Mouse (Mus musculus) forebrain, embryonic 13.5 days (tissue): ENCODE results near the gene Pcgf5. TPM values are rescaled to one million over a fixed set of nuclear protein-coding genes. Genes with fewer than 3 reads are reported as not detected.

Source experiments
- ATAC-seq: fragments of 200-750 bp; cut with Nextera tagmentation; 2 replicates; pipeline ENCODE4 v1.8.0; 2017
- H3K27ac ChIP-seq: fragments of 300-500 bp; sonication (generic); 2 replicates; pipeline ENCODE4 v1.5.1; 2015; ENCODE audit warnings: inconsistent platforms, mild to moderate bottlenecking, moderate library complexity
- H3K27me3 ChIP-seq: fragments of 300-500 bp; sonication (generic); 2 replicates; pipeline ENCODE4 v1.6.1; 2015; ENCODE audit warnings: mild to moderate bottlenecking, inconsistent platforms
- H3K36me3 ChIP-seq: fragments of 300-500 bp; sonication (generic); 2 replicates; pipeline ENCODE4 v1.6.1; 2015; ENCODE audit warnings: mild to moderate bottlenecking, inconsistent platforms; ENCODE audit not compliant: poor library complexity, severe bottlenecking
- H3K4me1 ChIP-seq: fragments of 300-500 bp; sonication (generic); 2 replicates; pipeline ENCODE4 v1.6.1; 2015; ENCODE audit warnings: inconsistent platforms
- H3K4me2 ChIP-seq: fragments of 300-500 bp; sonication (generic); 2 replicates; pipeline ENCODE4 v1.6.1; 2015; ENCODE audit warnings: inconsistent platforms, mild to moderate bottlenecking, moderate library complexity
- H3K4me3 ChIP-seq: fragments of 300-500 bp; sonication (generic); 2 replicates; pipeline ENCODE4 v1.5.1; 2015; ENCODE audit warnings: mild to moderate bottlenecking, inconsistent platforms
- H3K9ac ChIP-seq: fragments of 300-500 bp; sonication (generic); 2 replicates; pipeline ENCODE4 v1.6.1; 2015; ENCODE audit warnings: mild to moderate bottlenecking, inconsistent platforms
- H3K9me3 ChIP-seq: fragments of 300-500 bp; sonication (generic); replicated peaks from 2 replicates; pipeline ENCODE4 v1.6.1; 2016; ENCODE audit warnings: inconsistent platforms
- WGBS: fragments of 180-500 bp; shearing (Covaris S2); methylation state at CpG from one replicate; pipeline ENCODE4 v1.1.7; 2015; 5-methylcytosine and 5-hydroxymethylcytosine counted together
- polyA plus RNA-seq: library from polyadenylated mRNA; unstranded; fragments of >200 nt; fragmentation: Nextera tagmentation; extraction: Ambion mirVana; gene quantifications from 2 replicates; pipeline ENCODE4 v1.2.1, GENCODE M21; 2015

Pcgf5 gene
- polyA plus RNA-seq, 1 experiment from 2014 or later, result 25.2 TPM

GRCm38 (mm10) chr19:36497744-36498143 is 149.6 kb downstream of the Pcgf5 start:
- Histone ChIP-seq H3K36me3 (no peaks in the 10 kb centered on the region), H3K4me1 (no peaks in the 10 kb centered on the region), H3K9ac (no peak overlapping the region), H3K4me2 (no peak overlapping the region), H3K27me3 (no peaks in the 10 kb centered on the region), H3K4me3 (no peak overlapping the region), H3K9me3 (no peaks in the 10 kb centered on the region), H3K27ac (no peak overlapping the region)
- WGBS, result 75% methylated on average over 5 of the region's 5 CpGs
- ATAC-seq, result no peak

- WGBS, result 97% methylated on average over 2 of the region's 2 CpGs
- 0 out of 2 replicates have a peak, but pooled peaks cover 7% of the 10 kb centered on the region for H3K4me1 ChIP-seq
- no peak for ATAC-seq
- no peak overlapping the region for H3K4me3 ChIP-seq
- no peaks in the 10 kb centered on the region for H3K36me3 ChIP-seq
- no peaks in the 10 kb centered on the region for H3K9me3 ChIP-seq
- H3K4me2 ChIP-seq, result no peak overlapping the region
- H3K27me3 ChIP-seq, result no peaks in the 10 kb centered on the region
- H3K27ac ChIP-seq, result no peak overlapping the region
- H3K9ac ChIP-seq, result no peak overlapping the region
Measured at GRCm38 (mm10) chr19:36504716-36505115, 156.6 kb downstream of the Pcgf5 start.

Other genes starting within 250 kb of the Pcgf5 start
- 0.15 TPM in 1 of 2 replicates, not detected in the other for gene Ankrd1, start 228.2 kb upstream of the Pcgf5 start, polyA plus RNA-seq
- 12.1 and 12.8 TPM in 2 replicates for gene Hectd2, start 206.3 kb downstream of the Pcgf5 start, polyA plus RNA-seq